Mouse (Mus musculus) left cerebral cortex, postnatal 36 days (tissue): ENCODE data around the gene Lama2. TPM values are rescaled to one million over a fixed set of nuclear protein-coding genes. Genes with fewer than 3 reads are reported as not detected.

Source experiments
- DNase-seq, 2 experiments: peaks; one replicate each; pipeline ENCODE4 v3.0.0; 2021 to 2022; ENCODE audit warnings: low spot score in 2 of 2, mixed read lengths in 1 of 2
- intact Hi-C: fragments of 180-260 bp; cut with DNase I; formaldehyde crosslinking; loops from one replicate; pipeline ENCODE4 v1.15.1; 2025
- total RNA-seq, 2 experiments: library from RNA; stranded (reverse); gene quantifications; 2 replicates each; pipeline ENCODE4 v1.2.3; 2021

The Lama2 gene
- total RNA-seq, 2 experiments from 2014 or later, result 7.4 to 7.8 TPM

DNA sequence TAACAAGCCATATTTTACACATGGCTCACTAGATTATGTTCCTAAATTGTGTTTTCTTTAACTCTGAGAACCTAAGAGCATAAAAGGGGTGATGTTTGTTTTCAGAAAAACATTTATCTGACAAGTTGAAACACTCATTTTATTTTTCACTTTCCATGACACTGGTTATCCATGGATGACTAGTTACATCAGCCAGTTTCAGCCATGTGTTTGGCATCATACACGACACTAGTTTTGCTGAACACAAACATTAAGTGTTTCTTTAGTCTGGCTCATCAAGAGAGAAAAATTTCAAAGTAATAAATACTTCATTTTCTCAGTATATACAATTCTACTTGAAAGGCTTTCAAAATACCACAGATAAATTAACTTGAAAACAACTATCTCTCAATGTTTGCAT, 228.8 kb downstream of the Lama2 start:
- DNase-seq, result no peak
- intact Hi-C loops, result no loop called here

DNA sequence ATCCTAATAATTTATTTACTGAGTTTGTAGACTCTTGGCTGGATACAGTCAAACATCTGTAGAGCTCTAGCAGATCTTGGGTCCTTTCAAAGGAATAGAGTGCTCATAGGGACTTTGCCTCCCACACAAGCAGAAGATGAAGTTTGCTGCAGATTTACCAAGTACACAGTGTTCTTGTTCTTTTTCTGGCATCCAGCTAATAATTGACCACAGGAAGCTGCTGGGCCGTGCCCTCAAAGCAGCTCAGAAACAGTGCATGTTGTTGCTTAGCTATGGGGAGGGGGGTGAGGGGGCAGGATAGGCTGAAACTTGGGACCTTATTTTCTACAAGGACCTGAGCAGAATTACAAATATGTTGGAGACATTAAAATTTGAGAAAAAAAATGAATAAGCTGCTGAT, 232.0 kb downstream of the Lama2 start:
- no peak for DNase-seq
- intact Hi-C loops, result no loop called here

DNA sequence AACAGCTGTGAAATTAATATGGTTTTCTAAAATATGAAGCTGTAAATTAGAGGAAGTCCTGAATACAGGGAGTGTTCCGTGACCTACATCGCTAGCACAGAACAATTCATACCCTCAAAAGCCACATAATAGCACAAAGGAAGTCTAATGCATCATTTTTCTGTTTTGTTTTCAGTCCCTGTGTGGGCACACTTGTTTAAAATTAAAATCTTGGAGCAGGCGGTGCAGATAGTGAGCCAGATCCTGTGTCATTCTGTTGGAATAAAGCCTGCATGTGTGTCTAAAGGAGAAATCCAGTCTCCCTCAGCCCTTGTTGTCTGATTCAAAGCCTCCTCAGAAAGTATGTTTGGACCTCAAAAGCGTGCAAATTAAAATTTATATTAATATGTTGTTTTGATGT, 234.9 kb downstream of the Lama2 start:
- intact Hi-C loops, result no loop called here
- DNase-seq, result peak; percentile 47 to 52

DNA sequence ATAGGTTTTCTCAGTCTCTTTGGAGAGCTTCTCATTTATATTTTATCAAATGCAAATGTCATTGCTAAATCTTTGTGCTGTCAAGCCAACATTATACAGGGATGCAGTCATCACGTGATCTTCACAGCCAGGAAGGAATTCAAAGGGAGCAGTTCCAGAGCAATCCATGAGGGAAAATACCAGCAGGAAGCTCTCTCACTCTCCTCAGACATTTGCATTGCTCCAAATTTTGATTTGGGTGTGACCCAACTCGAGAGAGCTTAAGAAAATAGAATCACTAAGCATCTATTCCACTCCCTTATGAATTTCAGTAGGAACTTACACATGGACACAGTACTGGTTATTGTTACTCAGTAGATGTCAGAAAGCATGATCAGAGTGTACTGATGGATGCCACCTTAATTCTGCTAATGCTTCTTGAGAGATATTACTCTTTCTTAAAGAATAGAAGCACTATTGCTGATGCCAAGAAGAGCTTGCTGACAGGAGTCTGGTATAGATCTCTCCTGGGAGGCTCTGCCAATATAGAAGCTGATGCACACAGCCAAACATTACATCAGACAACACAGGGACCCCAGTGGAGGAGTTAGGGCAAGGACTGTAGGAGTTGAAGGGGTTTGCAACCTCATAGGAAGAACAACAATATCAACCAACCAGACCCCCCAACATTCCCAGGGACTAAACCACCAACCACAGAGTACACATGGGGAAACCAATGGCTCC, 236.5 kb downstream of the Lama2 start:
- DNase-seq, result no peak
- intact Hi-C loops, result no loop called here

DNA sequence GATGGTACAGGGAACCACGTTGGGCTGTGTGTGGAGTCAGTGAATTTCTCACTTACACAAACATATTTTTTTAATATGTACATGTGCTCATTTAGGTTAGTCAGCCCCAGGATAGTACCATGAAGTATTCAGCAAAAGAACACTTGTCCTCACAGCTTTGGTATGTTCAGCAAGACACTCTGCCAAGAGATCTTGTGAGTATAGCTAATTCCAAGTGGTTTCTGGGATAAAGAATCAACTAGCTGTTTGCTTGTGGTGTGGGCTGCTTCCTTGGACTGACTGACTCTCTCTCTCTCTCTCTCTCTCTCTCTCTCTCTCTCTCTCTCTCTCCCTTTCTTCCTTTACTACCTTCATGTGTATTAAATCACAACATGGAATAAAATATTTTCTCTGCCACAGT, 241.3 kb downstream of the Lama2 start:
- intact Hi-C loops, result no loop called here
- DNase-seq, result no peak

DNA sequence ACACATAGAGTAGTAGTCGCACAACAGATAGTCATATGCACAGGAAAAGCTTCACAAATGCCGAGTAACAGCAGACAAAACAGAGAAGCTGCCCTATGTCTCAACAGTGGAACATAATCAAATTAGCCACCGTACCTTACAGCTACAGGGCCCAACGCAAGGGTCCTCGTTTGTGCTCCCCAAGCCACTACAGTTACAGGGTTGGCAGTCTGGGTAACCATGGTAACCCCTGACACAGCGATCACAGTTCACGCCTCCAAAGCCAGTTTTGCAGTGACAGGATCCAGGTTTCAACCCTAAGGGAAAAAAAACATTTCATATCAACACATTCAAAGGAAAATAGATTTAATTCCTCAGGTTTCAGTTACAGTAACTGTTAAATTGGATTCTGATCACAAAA, 275.3 kb downstream of the Lama2 start:
- no peak for DNase-seq
- intact Hi-C loops, result no loop called here

DNA sequence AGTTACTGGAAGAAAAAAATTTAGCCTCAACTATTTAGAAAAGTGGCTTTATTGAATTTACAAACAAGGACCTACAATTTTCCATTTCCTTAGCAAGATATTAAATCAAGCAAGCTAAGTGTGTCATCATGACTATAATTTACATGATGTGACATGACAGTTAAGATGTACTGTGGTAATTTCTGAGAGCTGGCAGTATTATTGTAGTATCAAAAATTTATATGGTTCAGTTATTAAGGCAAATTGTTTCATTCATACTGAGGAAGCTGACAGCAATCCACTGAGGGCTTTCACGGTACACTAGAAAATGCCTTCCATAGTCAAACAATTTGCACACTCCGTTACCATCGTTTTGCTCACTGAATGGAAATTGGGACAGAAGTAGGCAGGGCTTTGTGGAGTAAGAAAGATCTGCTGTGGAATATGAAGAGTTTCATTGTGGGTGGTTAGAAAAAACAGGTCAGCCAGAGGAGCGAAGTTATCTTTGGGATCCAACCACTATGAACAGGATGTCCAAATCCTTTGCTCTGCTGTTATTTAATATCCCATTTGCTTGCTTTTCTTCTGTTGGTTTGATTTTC, 297.1 kb downstream of the Lama2 start:
- no peak for DNase-seq
- intact Hi-C loops, result no loop called here

DNA sequence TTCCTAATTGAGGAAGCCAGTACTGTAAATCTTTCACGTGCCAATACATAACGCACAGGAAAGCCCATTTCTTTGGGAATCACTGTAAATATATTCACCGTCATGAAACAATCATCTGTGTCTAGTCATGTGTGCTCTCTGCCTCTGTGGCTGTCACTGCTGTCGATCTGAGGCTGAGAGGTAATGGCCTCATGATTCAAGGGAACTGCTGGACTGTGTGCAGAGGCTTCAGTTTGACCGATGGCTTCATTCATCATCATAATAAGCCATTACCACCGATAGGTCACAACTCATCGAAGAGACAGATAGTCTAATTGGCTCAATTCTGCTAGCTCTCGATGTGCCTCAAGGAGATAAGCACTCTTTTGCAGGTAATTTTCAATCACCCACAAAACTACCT, 312.1 kb downstream of the Lama2 start:
- no peak for DNase-seq
- intact Hi-C loops, result no loop called here

DNA sequence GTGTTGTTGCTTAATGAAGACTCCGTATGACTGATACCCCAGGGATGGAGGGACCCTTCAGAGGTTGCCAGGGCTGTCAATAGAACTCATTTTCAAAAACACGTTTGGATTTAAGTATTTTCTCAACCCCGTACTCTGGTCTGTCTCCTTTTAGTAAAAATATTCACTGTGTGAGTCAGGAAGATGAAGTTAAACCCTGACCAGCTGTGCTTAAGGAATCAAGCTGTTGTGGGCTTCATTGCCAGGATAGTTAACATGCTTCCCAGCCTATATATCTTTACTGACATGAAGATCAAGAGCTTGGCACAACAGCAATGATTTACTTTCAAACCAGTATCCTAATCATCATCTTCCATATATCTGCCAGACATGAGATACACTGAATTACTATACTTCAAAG, 314.3 kb downstream of the Lama2 start:
- intact Hi-C loops, result no loop called here
- no peak for DNase-seq

DNA sequence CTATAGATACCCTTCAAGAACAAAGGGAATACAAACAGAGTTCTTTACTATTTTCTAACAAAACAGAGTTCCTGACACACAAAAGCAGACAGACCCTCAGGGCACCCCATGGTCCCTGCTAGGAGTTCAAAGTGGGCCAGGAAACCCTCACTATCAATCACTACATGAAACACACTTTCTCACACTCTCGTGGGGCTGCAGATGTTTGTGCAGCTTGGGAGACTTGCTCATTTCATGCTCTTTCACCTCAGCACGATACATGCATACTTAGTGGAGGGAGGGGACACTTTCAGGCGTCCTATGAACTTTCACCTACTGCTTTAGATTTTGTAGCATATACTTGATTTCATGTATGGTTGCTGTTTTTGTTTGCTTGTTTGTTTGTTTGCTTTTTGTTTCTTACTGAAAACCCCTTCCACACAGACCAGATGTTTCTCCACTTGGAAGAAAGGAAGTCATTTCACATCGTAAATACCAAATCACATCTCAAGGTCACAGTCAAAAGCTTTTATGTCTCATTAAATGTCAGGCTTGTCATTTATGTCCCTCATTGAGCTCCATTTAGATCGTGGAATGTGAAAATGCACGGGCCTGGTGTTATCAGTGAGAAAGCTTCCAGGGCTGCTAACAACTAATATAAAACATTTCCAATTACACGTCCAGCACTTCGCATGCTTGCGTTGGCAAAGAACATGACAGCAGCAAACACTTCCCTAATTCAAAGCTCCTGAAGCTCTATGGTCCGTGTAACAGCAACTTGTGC, 334.3 kb downstream of the Lama2 start:
- intact Hi-C loops, result no loop called here
- no peak for DNase-seq

DNA sequence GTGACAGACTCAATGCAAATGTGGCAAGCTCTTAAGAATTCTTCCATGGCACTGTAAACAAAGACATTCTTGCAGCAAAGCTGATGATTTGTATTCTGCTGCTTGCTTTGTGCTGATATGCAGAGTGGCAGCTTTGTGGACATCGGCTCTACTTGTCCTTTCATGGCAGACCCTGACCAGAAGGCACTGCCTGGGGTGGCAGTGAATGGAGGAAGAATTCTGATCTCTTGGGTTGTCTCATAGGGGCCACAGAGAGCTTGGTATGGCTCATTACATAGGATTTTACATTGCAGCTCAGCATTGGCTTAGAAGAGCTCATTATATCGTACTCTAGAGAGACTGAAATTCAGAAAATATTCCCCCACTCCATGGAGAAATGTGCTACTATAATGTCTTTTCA, 352.1 kb downstream of the Lama2 start:
- DNase-seq, result no peak
- intact Hi-C loops, result no loop called here

DNA sequence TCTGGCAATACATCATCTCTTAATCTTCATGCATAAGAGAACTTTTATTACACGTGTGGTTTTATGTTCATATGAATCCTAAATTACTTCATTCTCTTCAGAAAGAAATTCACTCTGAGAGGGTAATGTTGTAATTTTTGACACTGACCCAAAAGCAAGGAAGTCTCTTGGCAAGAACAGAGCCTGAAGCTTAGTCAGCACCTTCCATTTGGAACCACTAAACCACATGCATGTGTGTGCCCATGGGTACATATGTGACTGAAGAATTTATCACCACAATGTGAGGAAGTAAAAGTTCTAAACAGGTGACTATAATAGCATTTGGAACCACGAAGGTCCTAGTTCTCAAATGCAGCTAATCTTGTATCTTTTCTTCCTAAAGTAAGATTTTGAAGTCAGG, 353.7 kb downstream of the Lama2 start:
- intact Hi-C loops, result no loop called here
- no peak for DNase-seq

DNA sequence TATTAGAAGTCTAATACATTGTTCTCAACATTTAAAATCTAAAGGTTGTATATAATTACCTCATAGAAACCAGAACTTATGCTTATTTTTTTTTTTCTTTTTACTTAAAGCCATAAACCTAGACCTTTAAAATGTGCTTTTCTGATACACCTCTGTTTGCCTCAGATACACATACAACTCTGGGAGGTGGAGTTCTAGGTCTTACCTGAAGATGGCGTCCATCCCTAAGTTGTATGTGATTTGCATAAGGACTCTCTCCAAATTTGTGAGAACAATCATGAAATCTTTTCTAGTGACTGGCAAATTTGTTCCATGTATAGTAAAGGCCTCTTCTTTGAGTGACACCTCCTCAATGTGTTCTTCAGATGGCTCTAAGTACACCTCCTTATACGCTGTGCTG, 354.8 kb downstream of the Lama2 start:
- intact Hi-C loops, result no loop called here

DNA sequence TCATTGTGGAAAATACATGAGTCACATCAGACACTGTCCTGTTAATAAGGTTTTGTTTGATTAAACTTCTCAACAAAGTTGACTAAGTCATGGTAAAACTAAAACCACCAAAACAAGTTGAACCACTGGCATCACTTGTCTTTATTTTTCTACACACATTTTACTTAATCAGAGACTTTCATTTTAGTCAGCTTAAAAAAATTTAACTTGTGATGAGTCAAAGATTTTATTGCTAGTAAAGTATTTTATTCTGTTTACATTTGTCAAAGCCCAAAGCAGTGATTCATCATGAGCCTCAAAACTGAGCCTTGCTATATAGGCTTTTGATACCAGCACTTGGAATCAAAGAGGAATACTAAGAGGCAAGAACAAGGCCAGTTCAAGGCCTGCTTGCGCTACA, 369.8 kb downstream of the Lama2 start:
- DNase-seq, result no peak
- intact Hi-C loops, result no loop called here

More for the DNA sequence above, 354.8 kb downstream of the Lama2 start:
- DNase-seq, result no peak

DNA sequence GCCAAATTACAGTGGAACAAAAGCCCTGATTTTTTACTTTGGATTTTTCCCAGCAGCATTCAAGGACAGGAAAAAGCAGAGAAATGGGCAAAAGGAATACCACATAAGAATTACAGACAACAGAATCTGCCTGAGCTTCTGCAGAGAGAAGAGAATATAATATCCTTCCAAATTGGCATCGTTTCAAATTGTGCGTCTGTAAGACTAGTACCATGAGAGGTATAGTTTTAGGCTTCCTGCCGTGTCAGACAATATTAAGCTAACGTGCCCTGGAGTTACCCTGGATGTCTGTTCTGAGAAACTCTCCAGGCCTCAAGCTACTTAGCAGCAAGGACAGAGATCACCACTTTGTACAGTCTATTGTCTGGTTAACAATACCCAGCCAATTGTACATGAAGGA, 384.8 kb downstream of the Lama2 start:
- DNase-seq, result no peak

DNA sequence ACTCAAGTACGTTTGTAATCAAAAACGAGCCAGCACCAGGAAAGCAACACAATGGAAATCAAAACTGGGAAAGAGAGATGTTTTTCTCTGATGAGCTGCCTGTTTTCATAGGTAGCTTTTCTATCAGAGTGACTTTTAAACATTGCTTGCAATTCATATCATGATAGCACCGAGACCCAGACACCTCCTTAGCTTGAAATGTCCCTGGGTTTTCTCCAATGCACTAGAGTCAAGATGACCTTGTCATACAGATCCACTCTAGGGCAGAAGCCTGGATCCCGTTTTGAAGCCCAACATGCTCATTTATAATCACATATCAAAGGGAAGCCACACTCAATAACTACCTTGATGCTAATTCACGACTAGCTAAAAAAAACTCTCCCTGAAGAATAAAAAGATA, 386.0 kb downstream of the Lama2 start:
- no peak for DNase-seq
- intact Hi-C loops, result no loop called here

More for the DNA sequence above, 384.8 kb downstream of the Lama2 start:
- intact Hi-C loops, result no loop called here

DNA sequence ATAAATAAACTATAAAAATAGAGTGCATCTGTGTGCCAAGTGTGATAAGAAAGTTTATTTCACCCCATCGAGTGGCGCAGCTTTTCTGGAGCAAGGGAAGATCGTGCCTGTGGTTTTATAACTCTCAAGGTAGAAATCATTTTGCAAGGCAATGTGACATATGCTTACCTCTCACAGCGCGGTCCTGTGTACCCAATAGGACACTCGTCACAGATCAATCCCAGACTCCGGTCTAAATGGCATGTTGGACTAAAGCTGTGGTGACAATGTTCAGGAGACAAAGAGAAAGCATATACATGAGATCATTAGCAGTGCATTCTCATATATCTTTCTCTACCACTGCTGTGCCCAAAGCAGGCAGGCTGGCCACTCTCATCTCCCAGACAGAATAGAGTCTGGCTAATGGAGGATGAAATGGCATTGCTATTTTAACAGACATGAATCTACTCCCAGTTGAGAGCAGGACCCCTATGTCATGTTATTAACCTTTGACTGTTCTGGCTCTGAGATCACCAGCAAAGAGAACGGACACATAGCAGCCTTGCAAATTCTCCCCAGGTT, 395.7 kb downstream of the Lama2 start:
- intact Hi-C loops, result no loop called here
- DNase-seq, result no peak

DNA sequence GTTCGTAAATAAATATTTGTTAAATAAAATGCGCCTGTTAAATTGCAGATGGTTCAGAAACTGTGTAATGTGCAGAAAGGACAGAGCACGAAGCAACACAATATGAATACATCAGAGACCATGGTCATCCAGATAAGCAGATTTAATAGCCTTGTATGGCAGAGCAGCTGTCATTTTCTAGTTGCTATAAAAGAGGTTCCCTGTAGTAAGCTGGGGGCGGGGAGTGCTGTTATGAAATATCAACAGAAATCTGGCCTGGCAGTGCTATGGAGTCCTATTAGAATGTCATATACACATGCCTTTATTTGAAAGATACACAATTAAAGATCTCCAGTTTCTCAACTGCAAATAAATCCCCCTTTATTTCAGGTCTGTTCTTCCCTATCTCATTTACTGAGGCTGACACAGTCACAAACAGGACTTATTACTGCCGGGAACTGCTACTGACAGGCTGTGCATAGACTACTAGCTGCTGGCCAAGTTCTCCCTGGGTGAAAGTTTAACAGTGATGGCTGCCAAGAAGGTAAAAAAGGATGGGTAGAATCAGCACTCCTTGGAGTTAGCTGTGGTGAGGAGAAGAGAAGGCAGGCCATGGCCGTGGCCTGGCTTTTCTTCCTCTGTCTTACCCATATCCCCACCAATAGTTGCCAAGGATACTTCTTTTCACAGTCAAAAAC, 396.8 kb downstream of the Lama2 start:
- no peak for DNase-seq
- intact Hi-C loops, result no loop called here

DNA sequence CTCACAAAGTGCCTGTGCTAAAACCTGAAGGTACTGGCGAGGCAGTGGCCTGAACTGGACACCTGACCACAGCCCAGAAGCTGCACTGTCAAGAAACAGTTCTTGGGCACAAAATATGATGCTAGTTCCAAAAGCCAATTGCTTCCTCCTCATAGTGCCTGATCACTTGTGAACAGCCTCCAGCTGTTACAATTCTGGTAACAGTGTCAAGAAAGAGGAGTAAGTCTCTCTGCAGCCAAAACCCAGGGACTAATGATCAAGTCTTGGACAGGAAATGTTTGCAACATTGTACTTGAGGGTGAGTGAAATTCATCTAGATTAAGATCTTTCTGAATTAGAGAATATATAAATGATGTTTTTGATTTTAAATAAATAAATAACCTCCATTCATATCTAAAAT, 399.9 kb downstream of the Lama2 start:
- no peak for DNase-seq
- intact Hi-C loops, result no loop called here

DNA sequence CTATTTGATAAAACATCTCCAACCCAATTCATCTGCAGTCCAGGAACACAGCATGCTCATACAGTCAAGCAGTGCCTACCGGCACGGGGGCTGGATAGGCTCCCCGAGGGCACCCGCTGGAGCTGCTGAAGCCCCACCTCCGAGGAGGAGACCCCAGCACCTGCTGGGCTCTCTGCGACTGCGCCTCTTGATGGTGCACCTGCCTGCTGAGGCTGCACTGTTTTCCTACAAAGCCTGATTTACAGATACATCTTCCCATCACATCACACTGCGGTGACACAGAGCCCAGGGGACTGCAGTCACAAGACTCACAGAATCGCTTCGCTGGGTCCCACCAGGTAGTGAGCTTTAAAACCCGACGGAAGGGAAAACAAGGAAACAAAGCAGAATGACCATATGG, 412.2 kb downstream of the Lama2 start:
- intact Hi-C loops, result no loop called here
- DNase-seq, result no peak
